Mouse (Mus musculus): ENCODE measurements around the gene Olfr433. TPM values are rescaled to one million over a fixed set of nuclear protein-coding genes. Genes with fewer than 3 reads are reported as not detected.

The Olfr433 gene
- total RNA-seq, 2 experiments from 2014 or later, result not detected

Other genes with a start within 250 kb of the Olfr433 start
- gene Ifi211, start 127.7 kb upstream of the Olfr433 start, total RNA-seq (2021), result 1 to 10 TPM; 3.1 to 5.3 TPM
- 10 to 100 TPM; 14.6 to 15.3 TPM for gene Mndal, start 98.2 kb upstream of the Olfr433 start, total RNA-seq (2021)
- gene Ifi203, start 98.0 kb upstream of the Olfr433 start, total RNA-seq (2021), result 10 to 100 TPM; 10.3 to 14.7 TPM
- gene Ifi202b, start 58.0 kb upstream of the Olfr433 start, total RNA-seq (2021), result not detected
- gene Ifi205, start 8.9 kb upstream of the Olfr433 start, total RNA-seq (2021), result 10 to 100 TPM in 1 of 2 experiments, 1 to 10 TPM in 1; 6.8 to 16.8 TPM
- not detected for gene Olfr432, start 8.5 kb downstream of the Olfr433 start, total RNA-seq (2021)
- gene Olfr430, start 25.9 kb downstream of the Olfr433 start, total RNA-seq (2021), result not detected
- gene Olfr429, start 43.6 kb downstream of the Olfr433 start, total RNA-seq (2021), result not detected
- not detected for gene Olfr427, start 56.2 kb downstream of the Olfr433 start, total RNA-seq (2021)
- not detected for gene Olfr231, start 80.5 kb downstream of the Olfr433 start, total RNA-seq (2021)
- not detected for gene Olfr424, start 90.8 kb downstream of the Olfr433 start, total RNA-seq (2021)
- gene Olfr420, start 114.9 kb downstream of the Olfr433 start, total RNA-seq (2021), result not detected
- under 1 TPM; 0.23 to 0.67 TPM for gene Spta1, start 132.1 kb downstream of the Olfr433 start, total RNA-seq (2021)
- not detected for gene Olfr419, start 211.4 kb downstream of the Olfr433 start, total RNA-seq (2021)